Comparison of ENCODE assay signal across 13 mouse cellular contexts in the genomic region with DNA sequence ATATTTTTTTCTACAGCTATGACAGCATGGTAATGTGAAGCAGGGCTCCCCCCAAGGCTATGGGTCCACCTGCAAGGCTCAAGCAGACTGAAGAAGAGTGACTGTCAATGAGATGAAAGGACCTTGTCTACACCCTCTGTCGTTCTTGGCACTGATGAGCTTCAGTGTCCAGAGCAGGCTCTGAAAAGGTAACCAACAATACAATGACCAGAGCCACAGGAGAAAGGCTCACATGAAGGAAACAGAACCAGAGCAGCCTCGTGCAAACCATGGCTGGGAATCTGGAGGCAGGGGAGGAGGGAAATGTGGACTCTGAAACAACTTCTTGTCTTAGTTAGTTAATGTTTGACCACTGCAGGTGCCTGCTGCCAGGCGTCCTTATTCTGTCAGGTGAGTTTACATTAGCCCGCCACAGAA. TPM values are rescaled to one million over a fixed set of nuclear protein-coding genes. Genes with fewer than 3 reads are reported as not detected.
DNase-seq lines count a peak whose midpoint lies in the region; ATAC-seq and TF ChIP-seq lines count a peak whose summit lies in the region.
"Had no signal": no experiment of that assay in that cellular context is flagged by ENCODE, and none has a peak within 500 bp of the region (broad histone marks: within the 10 kb centered on the region; RNA-seq: fewer than 3 reads in every experiment).

No protein-coding gene starts in this region.

- WGBS in lung, embryonic 16.5 days, result 37% methylated on average over 4 of the region's 4 CpGs
- 55% methylated on average over 4 of the region's 4 CpGs for WGBS in kidney, postnatal 0 days
- 45% methylated on average over 4 of the region's 4 CpGs for WGBS in liver, embryonic 15.5 days (ENCODE audit: insufficient replicate concordance)
- 83% methylated on average over 4 of the region's 4 CpGs for WGBS in midbrain, embryonic 11.5 days
- WGBS in limb, embryonic 10.5 days, result 86% methylated on average over 4 of the region's 4 CpGs

- peaks cover 33% of the 10 kb centered on the region for H3K4me1 ChIP-seq in lung, embryonic 16.5 days (replicated peaks; ENCODE audit: control insufficient read depth, insufficient read depth, low read length)
- H3K4me1 ChIP-seq in kidney, postnatal 0 days (replicated peaks; ENCODE audit: insufficient read depth, low read length), result peaks cover 10% of the 10 kb centered on the region
- H3K4me1 ChIP-seq in liver, embryonic 15.5 days (replicated peaks), result peaks cover 12% of the 10 kb centered on the region
- no peaks in the 10 kb centered on the region for H3K4me1 ChIP-seq in midbrain, embryonic 11.5 days (ENCODE audit: control insufficient read depth, insufficient read depth, low read length)
- no peaks in the 10 kb centered on the region; the same call in 1 of the 2 replicates for H3K4me1 ChIP-seq in limb, embryonic 10.5 days

- peak overlapping the region; percentile 88 for H3K27ac ChIP-seq in lung, embryonic 16.5 days (ENCODE audit: low read length)
- H3K27ac ChIP-seq in kidney, postnatal 0 days, result peak overlapping the region; percentile 37; the same call in 1 of the 2 replicates
- H3K27ac ChIP-seq in liver, embryonic 15.5 days (replicated peaks), result peak overlapping the region; percentile 51
- no peak overlapping the region for H3K27ac ChIP-seq in midbrain, embryonic 11.5 days (ENCODE audit: low read depth, low read length)
- H3K27ac ChIP-seq in limb, embryonic 10.5 days, result no peak overlapping the region
- H3K27ac ChIP-seq: embryonic facial prominence, embryonic 10.5 days; hindbrain, embryonic 10.5 days had no signal

- no peaks in the 10 kb centered on the region for H3K27me3 ChIP-seq in lung, embryonic 16.5 days (ENCODE audit: control insufficient read depth, insufficient read depth, low read depth, low read length)
- no peaks in the 10 kb centered on the region for H3K27me3 ChIP-seq in kidney, postnatal 0 days (ENCODE audit: insufficient read depth, low read length)
- no peaks in the 10 kb centered on the region for H3K27me3 ChIP-seq in liver, embryonic 15.5 days
- H3K27me3 ChIP-seq in midbrain, embryonic 11.5 days (ENCODE audit: control insufficient read depth, insufficient read depth, low read length), result no peaks in the 10 kb centered on the region
- H3K27me3 ChIP-seq in limb, embryonic 10.5 days (ENCODE audit: low read depth, poor library complexity, severe bottlenecking), result no peaks in the 10 kb centered on the region

- no peak overlapping the region for H3K9ac ChIP-seq in lung, embryonic 16.5 days (ENCODE audit: low read length)
- no peak overlapping the region for H3K9ac ChIP-seq in kidney, postnatal 0 days (ENCODE audit: low read depth, low read length)
- no peak overlapping the region for H3K9ac ChIP-seq in liver, embryonic 15.5 days
- no peak overlapping the region for H3K9ac ChIP-seq in midbrain, embryonic 11.5 days (ENCODE audit: low read length)

- ATAC-seq in lung, embryonic 16.5 days (ENCODE audit: low read depth), result peak; percentile 79
- ATAC-seq in kidney, postnatal 0 days (replicated peaks; ENCODE audit: low FRiP score, low read depth), result peak; percentile 63
- peak; percentile 38 for ATAC-seq in liver, embryonic 15.5 days (ENCODE audit: insufficient read depth)
- no peak for ATAC-seq in midbrain, embryonic 11.5 days (ENCODE audit: low FRiP score)
- ATAC-seq: midbrain, embryonic 16.5 days had no signal

- no peak for TF ChIP-seq CTCF in kidney, postnatal 0 days (IDR thresholded peaks at IDR 0.05; ENCODE audit: low read depth)

- no peaks in the 10 kb centered on the region for H3K9me3 ChIP-seq in lung, embryonic 16.5 days (ENCODE audit: control insufficient read depth, low read length)
- no peaks in the 10 kb centered on the region for H3K9me3 ChIP-seq in kidney, postnatal 0 days (replicated peaks; ENCODE audit: low read length)
- H3K9me3 ChIP-seq in liver, embryonic 15.5 days (replicated peaks), result no peaks in the 10 kb centered on the region
- H3K9me3 ChIP-seq in midbrain, embryonic 11.5 days (ENCODE audit: control insufficient read depth, low read length), result no peaks in the 10 kb centered on the region
- no peaks in the 10 kb centered on the region for H3K9me3 ChIP-seq in limb, embryonic 10.5 days (replicated peaks)
- H3K9me3 ChIP-seq: embryonic facial prominence, embryonic 10.5 days; hindbrain, embryonic 10.5 days had no signal

- H3K4me3 ChIP-seq in lung, embryonic 16.5 days (ENCODE audit: low read length), result no peak overlapping the region
- no peak overlapping the region for H3K4me3 ChIP-seq in kidney, postnatal 0 days (replicated peaks; ENCODE audit: low read depth, low read length)
- no peak overlapping the region for H3K4me3 ChIP-seq in liver, embryonic 15.5 days (replicated peaks)
- H3K4me3 ChIP-seq in midbrain, embryonic 11.5 days (ENCODE audit: low read depth, low read length), result no peak overlapping the region
- H3K4me3 ChIP-seq in limb, embryonic 10.5 days, result no peak overlapping the region
- H3K4me3 ChIP-seq: embryonic facial prominence, embryonic 10.5 days; hindbrain, embryonic 10.5 days had no signal

- no peak overlapping the region for H3K4me2 ChIP-seq in lung, embryonic 16.5 days (ENCODE audit: low read depth, low read length)
- no peak overlapping the region for H3K4me2 ChIP-seq in kidney, postnatal 0 days (ENCODE audit: low read length)
- no peak overlapping the region for H3K4me2 ChIP-seq in liver, embryonic 15.5 days
- no peak overlapping the region for H3K4me2 ChIP-seq in midbrain, embryonic 11.5 days

- H3K36me3 ChIP-seq in lung, embryonic 16.5 days (ENCODE audit: control insufficient read depth, insufficient read depth, low read length), result no peaks in the 10 kb centered on the region
- no peaks in the 10 kb centered on the region for H3K36me3 ChIP-seq in kidney, postnatal 0 days (ENCODE audit: insufficient read depth, low read length)
- no peaks in the 10 kb centered on the region for H3K36me3 ChIP-seq in liver, embryonic 15.5 days (replicated peaks)
- H3K36me3 ChIP-seq in midbrain, embryonic 11.5 days (ENCODE audit: control insufficient read depth, insufficient read depth, low read length), result no peaks in the 10 kb centered on the region
- H3K36me3 ChIP-seq in limb, embryonic 10.5 days, result no peaks in the 10 kb centered on the region
- H3K36me3 ChIP-seq: embryonic facial prominence, embryonic 10.5 days; hindbrain, embryonic 10.5 days had no signal

- no peak for DNase-seq in lung, postnatal 25 days (ENCODE audit: low spot score)
- DNase-seq in kidney, postnatal 0 days (ENCODE audit: low spot score), result peak; percentile 60
- no peak for DNase-seq in midbrain, embryonic 11.5 days (ENCODE audit: low spot score, missing footprints)
- DNase-seq in cerebellum, adult 11 months, result no peak
- no peak for DNase-seq in limb, embryonic 10.5 days (ENCODE audit: low spot score)
- no peak for DNase-seq in spleen, postnatal 14 days (ENCODE audit: low spot score in 2 of 2)
- DNase-seq: cerebellum, adult 9-11 months; thymus, postnatal 25 days had no signal

RNA-seq across cellular contexts. Expression of a gene that starts 57.7 kb away (rescaled TPM):
- polyA plus RNA-seq in lung, embryonic 16.5 days (2015; fragmentation: Nextera tagmentation; extraction: Ambion mirVana), result 20.6 and 21.4 TPM in 2 replicates
- 7.8 and 9.4 TPM in 2 replicates for polyA plus RNA-seq in kidney, postnatal 0 days (2015; fragmentation: Nextera tagmentation; extraction: Ambion mirVana)
- polyA plus RNA-seq in liver, embryonic 15.5 days (2015; fragmentation: Nextera tagmentation; extraction: Ambion mirVana), result 1.0 and 1.5 TPM in 2 replicates
- polyA plus RNA-seq in midbrain, embryonic 11.5 days (2014; fragmentation: Nextera tagmentation; extraction: Ambion mirVana), result 2.8 and 2.9 TPM in 2 replicates
- polyA plus RNA-seq in limb, embryonic 10.5 days (2016; fragmentation: Nextera tagmentation; extraction: Ambion mirVana), result 1.8 and 3.4 TPM in 2 replicates

Comparison
In these comparisons a context has a peak if more than half of its experiments do, and no peak if none do; other contexts are left out.
1. H3K27ac ChIP-seq: peak in lung, embryonic 16.5 days (single experiment), kidney, postnatal 0 days (single experiment) and liver, embryonic 15.5 days (single experiment); none in midbrain, embryonic 11.5 days (single experiment) and limb, embryonic 10.5 days (single experiment).